Mouse (Mus musculus) left cerebral cortex, adult 8-10 months (tissue): Measurements from ENCODE around the gene Aldh1l2. TPM values are rescaled to one million over a fixed set of nuclear protein-coding genes. Genes with fewer than 3 reads are reported as not detected.
"Not testable (repeated sequence)": the region's sequence is repeated elsewhere in the genome, so short reads cannot be mapped to it uniquely, and the experiment has no call there.

Experiments
- DNase-seq, 2 experiments: peaks; one replicate each; pipeline ENCODE4 v3.0.0; 2022; ENCODE audit warnings: low spot score in 2 of 2
- total RNA-seq, 4 experiments: library from RNA; stranded (reverse); gene quantifications; 2 replicates each; pipeline ENCODE4 v1.2.4; 2022

Aldh1l2 gene
- total RNA-seq: 1 to 10 TPM; 1.5 to 3.6 (median 2.4) TPM

- peak; percentile 15 to 43 for DNase-seq
Measured at GRCm38 (mm10) chr10:83533910-83534283, at the start of gene Aldh1l2. TSS of gene Aldh1l2 (minus strand) at chr10:83534140.

GRCm38 (mm10) chr10:83565449-83566441 lies 31.8 kb upstream of the Aldh1l2 start:
- DNase-seq: no peak

- DNase-seq: no peak
Measured at GRCm38 (mm10) chr10:83563005-83563404, 29.1 kb upstream of the Aldh1l2 start.

- no peak for DNase-seq
Measured at GRCm38 (mm10) chr10:83545341-83545740, 11.4 kb upstream of the Aldh1l2 start.

- no peak for DNase-seq
Measured at GRCm38 (mm10) chr10:83544103-83544479, 10.2 kb upstream of the Aldh1l2 start.

- peak; percentile 88 to 93 for DNase-seq
Measured at GRCm38 (mm10) chr10:83543439-83544102, 9.6 kb upstream of the Aldh1l2 start, which contains the start of gene Washc4. TSS of gene Washc4 (plus strand) at chr10:83543752.

GRCm38 (mm10) chr10:83542241-83542640 lies 8.3 kb upstream of the Aldh1l2 start:
- DNase-seq: peak; percentile 4 to 24

GRCm38 (mm10) chr10:83540092-83540491 lies 6.2 kb upstream of the Aldh1l2 start:
- DNase-seq: no peak

GRCm38 (mm10) chr10:83539311-83539980 lies 5.5 kb upstream of the Aldh1l2 start:
- no peak for DNase-seq

GRCm38 (mm10) chr10:83536436-83536835 lies 2.5 kb upstream of the Aldh1l2 start:
- no peak for DNase-seq

GRCm38 (mm10) chr10:83533258-83533909 lies 556 bp downstream of the Aldh1l2 start:
- DNase-seq: peak; percentile 13 to 53

- DNase-seq: no peak
Measured at GRCm38 (mm10) chr10:83530384-83530967, 3.5 kb downstream of the Aldh1l2 start.

- DNase-seq: not testable (repeated sequence)
Measured at GRCm38 (mm10) chr10:83524238-83524637, 9.7 kb downstream of the Aldh1l2 start.

- DNase-seq: no peak
Measured at GRCm38 (mm10) chr10:83520990-83521389, 12.9 kb downstream of the Aldh1l2 start.

- no peak for DNase-seq
Measured at GRCm38 (mm10) chr10:83513736-83514135, 20.2 kb downstream of the Aldh1l2 start.

- no peak for DNase-seq
Measured at GRCm38 (mm10) chr10:83511304-83511703, 22.6 kb downstream of the Aldh1l2 start.

- no peak for DNase-seq
Measured at GRCm38 (mm10) chr10:83508962-83509660, 24.8 kb downstream of the Aldh1l2 start.

- DNase-seq: no peak
Measured at GRCm38 (mm10) chr10:83497321-83497720, 36.6 kb downstream of the Aldh1l2 start.

GRCm38 (mm10) chr10:83490506-83490905 lies 43.4 kb downstream of the Aldh1l2 start:
- DNase-seq: no peak

GRCm38 (mm10) chr10:83477286-83477685 lies 56.7 kb downstream of the Aldh1l2 start:
- peak in 1 of 2 experiments; percentile 16 for DNase-seq
